In genomic region chr11:48774443-48775298, GRCm38 (mm10) we compare ENCODE assay signal across 8 mouse cellular contexts. TPM values are rescaled to one million over a fixed set of nuclear protein-coding genes. Genes with fewer than 3 reads are reported as not detected.
DNase-seq lines count a peak whose midpoint lies in the region; ATAC-seq and TF ChIP-seq lines count a peak whose summit lies in the region.

No protein-coding gene starts in this region.

- H3K9me3 ChIP-seq in forebrain, embryonic 15.5 days, result no peaks in the 10 kb centered on the region
- H3K9me3 ChIP-seq in intestine, embryonic 15.5 days, result no peaks in the 10 kb centered on the region
- no peaks in the 10 kb centered on the region for H3K9me3 ChIP-seq in midbrain, embryonic 15.5 days

- DNase-seq in layer of hippocampus, adult 11-12 months (ENCODE audit: low spot score), result peak; percentile 66
- no peak for DNase-seq in layer of hippocampus, postnatal 36 days
- DNase-seq in liver, result peak; percentile 50
- DNase-seq in thymus, postnatal 4 days, result peak; percentile 65

- no peak overlapping the region for H3K9ac ChIP-seq in forebrain, embryonic 15.5 days (replicated peaks)
- no peak overlapping the region for H3K9ac ChIP-seq in intestine, embryonic 15.5 days
- H3K9ac ChIP-seq in midbrain, embryonic 15.5 days, result no peak overlapping the region

- ATAC-seq in forebrain, embryonic 15.5 days (replicated peaks), result peak; percentile 44
- no peak; the same call in 1 of the 2 replicates for ATAC-seq in intestine, embryonic 15.5 days
- peak; percentile 58 for ATAC-seq in midbrain, embryonic 15.5 days (replicated peaks)

- 34% methylated on average over 17 of the region's 17 CpGs for WGBS in forebrain, embryonic 15.5 days
- 32% methylated on average over 17 of the region's 17 CpGs for WGBS in intestine, embryonic 15.5 days
- WGBS in midbrain, embryonic 15.5 days, result 36% methylated on average over 17 of the region's 17 CpGs

- H3K4me1 ChIP-seq in bone marrow macrophage, adult 2 months (ENCODE audit: control insufficient read depth, insufficient read depth, low read length), result no peaks in the 10 kb centered on the region
- peaks cover 6% of the 10 kb centered on the region for H3K4me1 ChIP-seq in forebrain, embryonic 15.5 days
- no peaks in the 10 kb centered on the region for H3K4me1 ChIP-seq in intestine, embryonic 15.5 days (replicated peaks)
- H3K4me1 ChIP-seq in midbrain, embryonic 15.5 days, result peaks cover 5% of the 10 kb centered on the region

- no peak for TF ChIP-seq POLR2A in bone marrow macrophage, adult 2 months (IDR thresholded peaks at IDR 0.05; ENCODE audit: borderline replicate concordance, low read depth, low read length)

- 0 out of 2 replicates have a peak, but pooled peaks have one; percentile 12 for TF ChIP-seq CTCF in bone marrow macrophage, adult 2 months (IDR thresholded peaks at IDR 0.05; ENCODE audit: low read depth, low read length)

- no peaks in the 10 kb centered on the region for H3K27me3 ChIP-seq in forebrain, embryonic 15.5 days
- H3K27me3 ChIP-seq in intestine, embryonic 15.5 days (replicated peaks), result no peaks in the 10 kb centered on the region
- no peaks in the 10 kb centered on the region for H3K27me3 ChIP-seq in midbrain, embryonic 15.5 days (replicated peaks)

- no peak overlapping the region for H3K4me3 ChIP-seq in bone marrow macrophage, adult 2 months (ENCODE audit: insufficient read depth, low read length)
- 0 out of 2 replicates have a peak overlapping the region, but pooled peaks have one; percentile 6 for H3K4me3 ChIP-seq in forebrain, embryonic 15.5 days
- H3K4me3 ChIP-seq in intestine, embryonic 15.5 days (replicated peaks), result no peak overlapping the region
- H3K4me3 ChIP-seq in midbrain, embryonic 15.5 days, result 0 out of 2 replicates have a peak overlapping the region, but pooled peaks have one; percentile 13

- no peaks in the 10 kb centered on the region for H3K36me3 ChIP-seq in forebrain, embryonic 15.5 days
- no peaks in the 10 kb centered on the region for H3K36me3 ChIP-seq in intestine, embryonic 15.5 days
- no peaks in the 10 kb centered on the region for H3K36me3 ChIP-seq in midbrain, embryonic 15.5 days (replicated peaks)

- no peak overlapping the region for H3K27ac ChIP-seq in bone marrow macrophage, adult 2 months (ENCODE audit: insufficient read depth, low read depth, low read length)
- no peak overlapping the region for H3K27ac ChIP-seq in forebrain, embryonic 15.5 days (replicated peaks)
- H3K27ac ChIP-seq in intestine, embryonic 15.5 days, result no peak overlapping the region
- H3K27ac ChIP-seq in midbrain, embryonic 15.5 days, result no peak overlapping the region

- peak overlapping the region; percentile 37 for H3K4me2 ChIP-seq in forebrain, embryonic 15.5 days (replicated peaks)
- H3K4me2 ChIP-seq in intestine, embryonic 15.5 days (replicated peaks), result peak overlapping the region; percentile 36; the same call in 1 of the 2 replicates
- H3K4me2 ChIP-seq in midbrain, embryonic 15.5 days, result peak overlapping the region; percentile 39

RNA-seq across cellular contexts. Expression of gene Rack1, which starts 25.5 kb away (rescaled TPM):
- total RNA-seq in layer of hippocampus, postnatal 36 days (2021), result 100 to 1,000 TPM; 241 to 254 TPM
- 1,563 and 1,726 TPM in 2 replicates for polyA plus RNA-seq in bone marrow macrophage, adult 2 months (2012; ENCODE audit: insufficient read depth, insufficient read length, missing spikeins)
- polyA plus RNA-seq in forebrain, embryonic 15.5 days (2015; fragmentation: Nextera tagmentation; extraction: Ambion mirVana), result 475 and 481 TPM in 2 replicates
- polyA plus RNA-seq in intestine, embryonic 15.5 days (2015; fragmentation: Nextera tagmentation; extraction: Ambion mirVana), result 815 and 831 TPM in 2 replicates
- polyA plus RNA-seq in midbrain, embryonic 15.5 days (2015; fragmentation: Nextera tagmentation; extraction: Ambion mirVana), result 365 and 382 TPM in 2 replicates

RNA-seq across cellular contexts. Expression of gene Trim41, which starts 42.5 kb away (rescaled TPM):
- total RNA-seq in layer of hippocampus, postnatal 36 days (2021), result 10 to 100 TPM; 58.3 to 59.6 TPM
- 55.5 and 64.4 TPM in 2 replicates for polyA plus RNA-seq in bone marrow macrophage, adult 2 months (2012; ENCODE audit: insufficient read depth, insufficient read length, missing spikeins)
- 6.0 and 6.3 TPM in 2 replicates for polyA plus RNA-seq in forebrain, embryonic 15.5 days (2015; fragmentation: Nextera tagmentation; extraction: Ambion mirVana)
- polyA plus RNA-seq in intestine, embryonic 15.5 days (2015; fragmentation: Nextera tagmentation; extraction: Ambion mirVana), result 4.1 and 6.4 TPM in 2 replicates
- polyA plus RNA-seq in midbrain, embryonic 15.5 days (2015; fragmentation: Nextera tagmentation; extraction: Ambion mirVana), result 7.3 and 7.9 TPM in 2 replicates

RNA-seq across cellular contexts. Expression of gene Trim7, which starts 51.3 kb away (rescaled TPM):
- total RNA-seq in layer of hippocampus, postnatal 36 days (2021), result 1 to 10 TPM; 1.6 to 2.5 TPM
- 1.0 and 1.1 TPM in 2 replicates for polyA plus RNA-seq in bone marrow macrophage, adult 2 months (2012; ENCODE audit: insufficient read depth, insufficient read length, missing spikeins)
- polyA plus RNA-seq in forebrain, embryonic 15.5 days (2015; fragmentation: Nextera tagmentation; extraction: Ambion mirVana), result 1.4 and 1.7 TPM in 2 replicates
- 1.1 and 2.7 TPM in 2 replicates for polyA plus RNA-seq in intestine, embryonic 15.5 days (2015; fragmentation: Nextera tagmentation; extraction: Ambion mirVana)
- 2.3 and 2.6 TPM in 2 replicates for polyA plus RNA-seq in midbrain, embryonic 15.5 days (2015; fragmentation: Nextera tagmentation; extraction: Ambion mirVana)

RNA-seq across cellular contexts. Expression of gene Gm12184, which starts 51.8 kb away (rescaled TPM):
- 1 to 10 TPM in 1 of 2 experiments, under 1 TPM in 1; 0.40 to 1.3 TPM for total RNA-seq in layer of hippocampus, postnatal 36 days (2021)
- polyA plus RNA-seq in bone marrow macrophage, adult 2 months (2012; ENCODE audit: insufficient read depth, insufficient read length, missing spikeins), result 4.8 and 11.3 TPM in 2 replicates
- polyA plus RNA-seq in forebrain, embryonic 15.5 days (2015; fragmentation: Nextera tagmentation; extraction: Ambion mirVana), result 4.5 and 5.8 TPM in 2 replicates
- polyA plus RNA-seq in intestine, embryonic 15.5 days (2015; fragmentation: Nextera tagmentation; extraction: Ambion mirVana), result 3.7 and 5.4 TPM in 2 replicates
- 2.6 and 4.0 TPM in 2 replicates for polyA plus RNA-seq in midbrain, embryonic 15.5 days (2015; fragmentation: Nextera tagmentation; extraction: Ambion mirVana)

Comparison
In these comparisons a context has a peak if more than half of its experiments do, and no peak if none do; other contexts are left out.
1. DNase-seq: peak in layer of hippocampus, adult 11-12 months (single experiment), liver (single experiment) and thymus, postnatal 4 days (single experiment); none in layer of hippocampus, postnatal 36 days (0 of 2).
2. H3K4me3 ChIP-seq: peak in forebrain, embryonic 15.5 days (single experiment) and midbrain, embryonic 15.5 days (single experiment); none in bone marrow macrophage, adult 2 months (single experiment) and intestine, embryonic 15.5 days (single experiment).
3. Peak in every context shown above with its lines, with median percentiles within 50 percentile points of each other: H3K4me2 ChIP-seq.